Mouse (Mus musculus): ENCODE data around the gene 1700080O16Rik.

Gene 1700080O16Rik

DNA sequence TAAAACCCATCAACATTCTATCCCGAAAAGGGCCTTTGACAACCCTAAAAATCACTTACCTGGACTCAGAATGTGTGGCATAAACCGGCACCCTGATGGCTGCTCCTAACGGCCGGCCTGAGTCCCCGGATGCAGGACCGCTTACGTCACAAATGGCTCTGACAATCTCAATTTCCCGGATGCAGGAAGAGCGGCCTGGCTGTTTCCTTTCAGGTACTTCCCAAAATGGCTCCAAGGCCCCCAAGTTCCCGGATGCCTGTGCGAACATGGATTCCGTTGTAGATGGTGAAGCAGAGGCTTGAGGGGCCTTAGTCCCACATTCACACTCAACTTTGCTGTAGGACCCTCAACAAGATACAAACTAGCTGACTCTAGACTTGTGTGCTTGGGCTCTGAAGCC, at the start of gene 1700080O16Rik:
Gene 1700080O16Rik (minus strand): TSS at position 101 of the 400 bp plus-strand sequence.
- no peak for DNase-seq (ENCODE audit: low spot score in 2 of 2)

DNA sequence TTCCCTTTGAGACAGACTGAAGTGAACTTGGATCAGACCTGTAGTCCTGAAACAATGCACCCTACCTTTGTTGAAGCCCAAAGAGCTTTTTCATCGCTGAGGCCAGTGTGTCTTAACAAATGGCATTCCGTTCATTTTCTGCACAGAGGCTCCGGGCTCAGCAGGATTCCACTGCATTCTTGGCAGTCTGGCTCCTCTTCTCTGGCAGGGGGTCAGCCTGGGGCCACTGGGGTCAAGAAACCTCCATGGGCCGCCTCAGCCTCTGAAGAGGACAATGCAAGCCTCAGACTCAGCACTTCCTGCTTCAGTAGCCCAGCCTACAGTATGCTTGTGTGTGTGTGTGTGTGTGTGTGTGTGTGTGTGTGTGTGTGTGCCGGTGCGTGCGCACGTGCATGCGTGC, 45.1 kb upstream of the 1700080O16Rik start:
- peak in 1 of 2 experiments; percentile 3 for DNase-seq (ENCODE audit: low spot score in 2 of 2)

DNA sequence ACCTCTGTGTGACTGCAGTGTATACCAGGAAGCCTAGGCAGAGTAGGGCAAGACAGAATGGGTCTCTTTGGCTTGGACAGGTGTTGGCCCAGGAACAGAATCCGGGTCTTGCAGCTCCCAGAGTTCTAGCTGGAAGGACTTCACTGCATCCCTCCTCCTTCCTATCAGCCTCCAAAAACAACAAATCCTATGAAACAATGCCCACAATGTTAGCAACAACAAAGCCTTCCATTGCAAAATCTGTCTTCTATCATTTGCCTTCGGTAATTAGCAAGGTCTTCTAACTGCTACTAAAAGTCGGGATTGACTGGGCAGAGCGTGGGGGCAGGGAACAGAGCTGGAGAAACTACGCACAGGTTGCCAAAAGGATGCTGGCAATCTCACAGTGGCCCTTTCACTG, 27.5 kb upstream of the 1700080O16Rik start:
- DNase-seq (ENCODE audit: low spot score in 2 of 2) = no peak

DNA sequence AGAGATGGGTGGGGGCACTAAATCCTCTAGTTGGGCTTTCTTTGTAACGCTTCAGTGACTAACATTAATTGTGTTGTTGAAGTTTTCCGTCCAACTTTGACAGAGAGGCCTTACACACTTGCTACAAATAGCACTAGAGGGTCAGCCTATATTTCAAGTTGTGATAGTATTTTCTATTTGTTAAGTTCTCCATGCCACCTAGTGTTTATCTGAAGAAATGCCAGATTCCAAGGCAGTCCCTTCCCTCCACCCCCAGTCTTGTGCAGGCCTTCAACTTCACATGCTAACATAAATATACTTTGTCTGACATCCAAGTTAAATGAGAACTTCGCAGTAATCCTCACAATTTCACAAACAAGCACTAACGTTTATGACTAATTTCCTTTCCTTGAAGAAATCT, 26.9 kb upstream of the 1700080O16Rik start:
- DNase-seq (ENCODE audit: low spot score in 2 of 2) = no peak

DNA sequence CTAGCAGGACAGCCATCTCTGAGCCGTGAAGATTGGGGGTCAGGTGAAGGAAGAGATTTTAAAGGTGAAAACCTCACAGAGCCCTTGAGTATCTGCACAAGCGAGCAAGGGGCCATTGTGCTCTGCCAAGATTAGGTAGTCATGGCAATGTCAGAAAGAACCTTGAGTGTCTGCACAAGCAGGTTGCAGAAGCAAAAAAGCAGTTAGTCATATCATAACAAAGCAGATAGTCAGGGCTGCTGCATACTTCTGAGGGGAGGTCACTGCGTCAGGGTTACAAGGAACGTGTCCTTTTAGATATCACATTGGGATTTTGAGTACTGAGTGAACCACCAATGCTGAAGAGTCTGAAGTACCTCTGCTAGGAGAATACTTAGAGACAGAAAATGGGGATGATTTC, 3.8 kb upstream of the 1700080O16Rik start:
- no peak for DNase-seq (ENCODE audit: low spot score in 2 of 2)

GRCm38 (mm10) chrX:51974618-51975017, 2.0 kb upstream of the 1700080O16Rik start:
- no peak for DNase-seq (ENCODE audit: low spot score in 2 of 2)

- DNase-seq (ENCODE audit: low spot score in 2 of 2) = no peak
These were observed 24.5 kb downstream of the 1700080O16Rik start for GRCm38 (mm10) chrX:51948071-51948470.

DNA sequence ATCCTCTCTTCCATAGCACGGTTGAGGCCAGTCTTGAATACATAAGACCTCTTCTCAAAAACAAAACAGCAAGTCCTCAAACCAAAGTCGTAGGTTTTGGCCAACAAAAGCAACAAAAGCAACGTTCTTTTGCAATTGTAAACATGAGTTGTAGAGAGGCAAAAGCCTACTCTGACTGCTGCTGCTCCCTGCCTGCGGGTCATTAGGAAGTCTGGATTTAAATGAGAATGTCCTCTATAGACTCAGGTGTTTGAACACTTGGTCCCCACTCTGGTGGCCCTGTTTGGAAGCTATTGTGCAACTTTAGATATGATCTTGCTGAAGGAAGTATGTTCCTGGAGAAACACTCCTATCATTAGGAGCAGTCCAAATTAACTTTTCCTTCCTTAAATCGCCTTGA, 34.5 kb downstream of the 1700080O16Rik start:
- no peak for DNase-seq (ENCODE audit: low spot score in 2 of 2)

GRCm38 (mm10) chrX:51919091-51919490, 53.5 kb downstream of the 1700080O16Rik start:
- no peak for DNase-seq (ENCODE audit: low spot score in 2 of 2)
